Mouse (Mus musculus) erythroblast, embryonic 14.5 days (primary cell): ENCODE results near the gene Eif4enif1.

Experiments used
- GATA1 ChIP-seq: IDR thresholded peaks from 2 replicates; pipeline ENCODE4 v1.6.1; 2012; ENCODE audit warnings: low read length, inconsistent platforms, mixed read lengths
- TAL1 ChIP-seq: IDR thresholded peaks from 3 replicates; pipeline ENCODE4 v1.6.1; 2012; ENCODE audit warnings: low read length, inconsistent platforms, mixed read lengths

GRCm38 (mm10) chr11:3289302-3289802 lies 87.2 kb downstream of the Eif4enif1 start:
- no peak for TF ChIP-seq GATA1
- no peak for TF ChIP-seq TAL1
